Mouse (Mus musculus) erythroid progenitor cell, adult 5-6 weeks (primary cell): ENCODE data around the gene Tmem214. TPM values are rescaled to one million over a fixed set of nuclear protein-coding genes. Genes with fewer than 3 reads are reported as not detected.
A peak's percentile ranks its signal among the peaks of the same experiment; 100 is the strongest.
"Not testable (repeated sequence)": the region's sequence is repeated elsewhere in the genome, so short reads cannot be mapped to it uniquely, and the experiment has no call there.

Source experiments
- ATAC-seq: replicated peaks from 2 replicates; pipeline ENCODE4 v1.8.0; 2016; ENCODE audit warnings: moderate number of reproducible peaks, mild to moderate bottlenecking, moderate TSS enrichment, inconsistent platforms; ENCODE audit not compliant: poor library complexity, low FRiP score, severe bottlenecking
- total RNA-seq, 2 experiments: library from RNA; stranded (forward) in 1 of 2; stranded (reverse) in 1 of 2; fragments of 150-400 nt in 1 of 2; fragments of 186-747, 209-891 nt in 1 of 2; gene quantifications; 2 replicates each; pipeline versions ENCODE4 v1.2.3 to v1.2.4; 2015 to 2017; ENCODE audit warnings: low replicate concordance in 2 of 2

The Tmem214 gene
- total RNA-seq, 2 experiments from 2014 or later, result 9.5 to 11.3 TPM

GRCm38 (mm10) chr5:30872574-30872973 is 4.8 kb downstream of the Tmem214 start:
- ATAC-seq, result no peak

GRCm38 (mm10) chr5:30874365-30874764 is 6.6 kb downstream of the Tmem214 start:
- no peak for ATAC-seq

- no peak for ATAC-seq
Observed at GRCm38 (mm10) chr5:30878616-30879015, 10.8 kb downstream of the Tmem214 start.

GRCm38 (mm10) chr5:30879347-30879943 is 11.6 kb downstream of the Tmem214 start:
- no peak for ATAC-seq

- not testable (repeated sequence) for ATAC-seq
Observed at GRCm38 (mm10) chr5:30881839-30882238, 14.0 kb downstream of the Tmem214 start.

GRCm38 (mm10) chr5:30886209-30886608 is 18.4 kb downstream of the Tmem214 start:
- no peak for ATAC-seq

- no peak for ATAC-seq
Observed at GRCm38 (mm10) chr5:30886731-30887130, 18.9 kb downstream of the Tmem214 start.

- peak; percentile 62 for ATAC-seq
Observed at GRCm38 (mm10) chr5:30887331-30887761, 19.5 kb downstream of the Tmem214 start.

- peak; percentile 74 for ATAC-seq
Observed at GRCm38 (mm10) chr5:30887858-30888336, 20.1 kb downstream of the Tmem214 start.

- ATAC-seq, result peak; percentile 59
Observed at GRCm38 (mm10) chr5:30888337-30889087, 20.7 kb downstream of the Tmem214 start, which contains the start of gene Agbl5. Gene Agbl5 (plus strand): TSS chr5:30888694.

GRCm38 (mm10) chr5:30889088-30889754 is 21.4 kb downstream of the Tmem214 start:
- no peak for ATAC-seq

- no peak for ATAC-seq
Observed at GRCm38 (mm10) chr5:30890375-30890774, 22.6 kb downstream of the Tmem214 start.

- ATAC-seq, result no peak
Observed at GRCm38 (mm10) chr5:30901860-30902259, 34.0 kb downstream of the Tmem214 start.

- peak; percentile 90 for ATAC-seq
Observed at GRCm38 (mm10) chr5:30907413-30908059, 39.7 kb downstream of the Tmem214 start, which contains the start of gene Ost4. Gene Ost4 (minus strand): TSS chr5:30907788.

- no peak for ATAC-seq
Observed at GRCm38 (mm10) chr5:30908426-30909299, 40.9 kb downstream of the Tmem214 start.

GRCm38 (mm10) chr5:30909300-30909659 is 41.5 kb downstream of the Tmem214 start:
- no peak for ATAC-seq

- no peak for ATAC-seq
Observed at GRCm38 (mm10) chr5:30909863-30910262, 42.1 kb downstream of the Tmem214 start.

- no peak for ATAC-seq
Observed at GRCm38 (mm10) chr5:30910481-30910880, 42.7 kb downstream of the Tmem214 start.

GRCm38 (mm10) chr5:30912156-30912555 is 44.3 kb downstream of the Tmem214 start:
- ATAC-seq, result no peak
